Mouse (Mus musculus) midbrain, embryonic 10.5 days (tissue): Measurements from ENCODE around the gene Grm2. TPM values are rescaled to one million over a fixed set of nuclear protein-coding genes. Genes with fewer than 3 reads are reported as not detected.

ENCODE experiments used
- DNase-seq: peaks from one replicate; pipeline ENCODE4 v3.0.0-alpha.2; 2017; ENCODE audit warnings: low spot score
- H3K27ac ChIP-seq: fragments of 300-500 bp; sonication (generic); replicated peaks from 2 replicates; pipeline ENCODE4 v1.5.1; 2016; ENCODE audit warnings: mild to moderate bottlenecking
- H3K27me3 ChIP-seq: fragments of 300-500 bp; sonication (generic); 2 replicates; pipeline ENCODE4 v1.6.1; 2016; ENCODE audit warnings: low read depth, mild to moderate bottlenecking; ENCODE audit not compliant: poor library complexity, severe bottlenecking
- H3K36me3 ChIP-seq: fragments of 300-500 bp; sonication (generic); 2 replicates; pipeline ENCODE4 v1.6.1; 2016; ENCODE audit warnings: mild to moderate bottlenecking, moderate library complexity
- H3K4me1 ChIP-seq: fragments of 300-500 bp; sonication (generic); 2 replicates; pipeline ENCODE4 v1.6.1; 2016
- H3K4me3 ChIP-seq: fragments of 300-500 bp; sonication (generic); 2 replicates; pipeline ENCODE4 v1.5.1; 2016; ENCODE audit warnings: mild to moderate bottlenecking, moderate library complexity
- H3K9me3 ChIP-seq: fragments of 300-500 bp; sonication (generic); replicated peaks from 2 replicates; pipeline ENCODE4 v1.6.1; 2016; ENCODE audit warnings: mild to moderate bottlenecking
- WGBS: fragments of 180-500 bp; shearing (Covaris S2); methylation state at CpG from one replicate; pipeline ENCODE4 v1.1.7; 2016; 5-methylcytosine and 5-hydroxymethylcytosine counted together
- polyA plus RNA-seq: library from polyadenylated mRNA; unstranded; fragments of >200 nt; fragmentation: Nextera tagmentation; extraction: Ambion mirVana; gene quantifications from 2 replicates; pipeline ENCODE4 v1.2.1, GENCODE M21; 2016

Grm2 gene
- polyA plus RNA-seq: 11.8 and 18.9 TPM in 2 replicates

DNA sequence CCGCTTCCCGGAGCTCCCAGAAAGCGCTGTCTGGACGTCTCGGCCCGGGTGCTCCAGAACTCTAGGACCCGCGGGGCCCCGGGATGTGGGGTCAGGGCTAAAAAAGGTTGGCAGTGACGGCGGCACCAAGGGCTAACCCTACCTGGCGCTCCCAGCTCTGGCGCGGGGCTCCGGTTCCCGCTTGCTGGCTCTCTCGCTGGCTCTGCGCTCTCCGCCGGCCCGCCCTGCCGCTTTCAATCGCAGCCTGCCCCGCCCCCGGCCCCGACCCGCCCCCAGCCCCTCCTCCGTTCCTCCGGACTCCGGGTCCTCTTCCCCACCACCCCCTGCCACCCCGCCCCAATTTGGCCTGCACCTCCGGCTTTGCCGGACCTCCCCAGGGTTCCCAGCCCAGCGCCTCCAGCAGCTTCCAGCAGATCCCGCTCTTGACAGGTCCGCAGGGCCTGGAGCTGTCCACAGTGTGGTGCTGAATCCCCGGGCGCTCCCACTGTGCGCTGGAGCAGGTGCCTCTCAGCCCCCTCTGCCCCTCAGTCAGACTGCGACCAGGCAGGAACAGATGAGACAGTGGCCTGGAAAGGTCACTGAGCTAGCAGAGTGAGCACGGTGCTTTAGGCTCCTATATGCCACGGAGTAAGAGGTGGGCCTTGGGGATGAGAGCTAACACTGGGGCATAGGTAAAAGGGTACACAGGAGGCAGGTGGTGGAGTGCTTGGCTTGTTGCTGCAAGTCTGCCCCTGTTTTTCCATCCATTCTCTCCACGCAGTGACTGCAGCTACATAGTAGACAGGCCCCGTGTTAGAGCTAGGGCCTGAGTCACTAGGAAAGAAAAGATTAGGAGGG lies at the start of gene Grm2:
TSS of gene Grm2 (minus strand) at position 199 of the 837 bp plus-strand sequence.
- Histone ChIP-seq H3K27ac (peak within 1 kb of the TSS; percentile 69), H3K4me1 (peaks cover 68% of the 10 kb centered on the region), H3K27me3 (peaks cover 37% of the 10 kb centered on the region), H3K9me3 (no peaks in the 10 kb centered on the region), H3K36me3 (peaks cover 20% of the 10 kb centered on the region), H3K4me3 (peak within 1 kb of the TSS; percentile 59)
- 1% methylated on average over 44 of the region's 44 CpGs for WGBS
- DNase-seq: peak; percentile 85

DNA sequence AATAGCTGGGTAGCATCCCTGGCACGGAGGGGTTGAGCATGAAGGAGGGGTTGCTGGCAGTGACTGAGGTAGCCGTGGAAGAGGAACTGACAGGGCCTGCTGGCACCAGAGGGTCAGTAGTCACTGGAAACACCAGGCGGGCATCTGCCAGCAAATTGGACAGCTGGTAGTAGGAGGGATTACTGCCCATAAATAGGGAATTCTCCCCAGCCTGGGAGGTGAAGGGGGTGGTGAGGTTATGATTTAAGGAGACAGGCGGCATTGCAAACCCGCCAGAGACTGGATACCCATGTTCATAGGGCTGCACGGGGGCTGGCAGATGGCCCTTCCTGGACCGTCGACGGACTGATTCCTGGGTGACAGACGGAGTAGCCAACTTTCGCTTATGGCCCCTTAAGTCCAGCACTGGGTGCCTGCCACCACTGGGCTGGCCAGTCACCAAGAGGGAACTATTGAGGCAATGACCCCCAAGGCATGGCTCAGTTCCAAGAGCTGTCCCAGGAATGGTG lies 37.1 kb upstream of the Grm2 start:
- Histone ChIP-seq H3K27ac (no peak overlapping the region), H3K4me3 (no peak overlapping the region), H3K9me3 (no peaks in the 10 kb centered on the region), H3K4me1 (no peaks in the 10 kb centered on the region), H3K36me3 (peaks cover 70% of the 10 kb centered on the region), H3K27me3 (no peaks in the 10 kb centered on the region)
- no peak for DNase-seq
- 96% methylated on average over 11 of the region's 11 CpGs for WGBS

DNA sequence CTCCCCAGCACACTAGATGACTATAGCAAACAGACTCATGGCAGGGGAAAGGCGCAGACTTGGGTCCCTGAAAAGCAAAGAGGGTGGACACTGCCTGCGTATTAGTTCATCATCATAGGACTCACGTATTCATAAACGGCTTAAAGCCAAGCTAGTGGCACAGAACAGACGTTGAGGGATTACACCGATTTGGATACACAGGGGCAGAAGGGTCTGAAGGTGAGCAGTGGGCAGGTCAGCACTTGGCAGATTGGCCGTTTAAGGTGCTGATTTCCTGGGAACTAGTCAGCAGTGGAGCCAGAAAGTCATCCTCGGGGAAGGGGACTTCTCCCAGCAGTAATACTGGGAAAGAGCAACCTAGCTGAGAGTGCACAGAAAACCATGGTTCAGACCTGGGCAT lies 33.0 kb upstream of the Grm2 start:
- Histone ChIP-seq H3K9me3 (no peaks in the 10 kb centered on the region), H3K36me3 (peaks cover 28% of the 10 kb centered on the region), H3K4me1 (peaks cover 36% of the 10 kb centered on the region), H3K27ac (no peak overlapping the region), H3K4me3 (no peak overlapping the region), H3K27me3 (peaks cover 6% of the 10 kb centered on the region; the same call in 1 of the 2 replicates)
- DNase-seq: no peak
- WGBS: 84% methylated on average over 8 of the region's 8 CpGs

DNA sequence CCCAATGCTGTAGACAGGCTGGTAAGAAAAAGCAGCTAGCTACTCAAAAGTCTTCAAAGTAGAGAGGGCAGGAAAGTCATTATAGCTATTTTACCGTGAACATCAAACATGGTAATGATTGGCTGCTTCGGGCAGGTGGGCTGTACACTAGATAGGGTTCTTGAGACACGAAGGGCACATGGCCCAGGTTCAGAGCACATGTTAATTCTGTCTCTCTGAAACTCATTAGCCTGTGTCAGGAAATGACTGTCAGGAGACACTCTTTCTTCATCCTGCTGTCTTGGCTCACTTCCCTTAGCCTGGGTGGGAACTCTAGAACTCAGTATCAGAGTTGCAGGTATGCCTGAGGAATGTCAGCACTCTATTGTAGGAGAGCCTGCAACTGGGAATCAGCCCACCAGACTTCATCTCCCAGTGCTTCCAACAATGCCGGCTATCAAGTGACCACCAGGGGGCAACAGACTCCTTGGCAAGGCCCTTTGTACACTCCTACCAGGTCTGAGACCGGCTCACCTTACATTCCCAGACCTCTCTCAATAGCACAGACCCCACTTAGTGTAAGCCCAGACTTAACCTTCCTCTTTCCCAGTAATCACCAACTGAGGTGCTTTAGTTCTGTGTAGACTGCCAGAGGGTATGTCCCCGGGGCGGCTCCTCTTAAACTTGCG lies 31.2 kb upstream of the Grm2 start:
- 40% methylated on average over 8 of the region's 8 CpGs for WGBS
- H3K27me3 ChIP-seq: peaks cover 6% of the 10 kb centered on the region; the same call in 1 of the 2 replicates
- 0 out of 2 replicates have a peak overlapping the region, but pooled peaks have one; percentile 17 for H3K27ac ChIP-seq
- DNase-seq: peak; percentile 79
- H3K4me3 ChIP-seq: no peak overlapping the region; the same call in 1 of the 2 replicates
- peaks cover 36% of the 10 kb centered on the region for H3K4me1 ChIP-seq
- H3K36me3 ChIP-seq: peaks cover 11% of the 10 kb centered on the region
- no peaks in the 10 kb centered on the region for H3K9me3 ChIP-seq

DNA sequence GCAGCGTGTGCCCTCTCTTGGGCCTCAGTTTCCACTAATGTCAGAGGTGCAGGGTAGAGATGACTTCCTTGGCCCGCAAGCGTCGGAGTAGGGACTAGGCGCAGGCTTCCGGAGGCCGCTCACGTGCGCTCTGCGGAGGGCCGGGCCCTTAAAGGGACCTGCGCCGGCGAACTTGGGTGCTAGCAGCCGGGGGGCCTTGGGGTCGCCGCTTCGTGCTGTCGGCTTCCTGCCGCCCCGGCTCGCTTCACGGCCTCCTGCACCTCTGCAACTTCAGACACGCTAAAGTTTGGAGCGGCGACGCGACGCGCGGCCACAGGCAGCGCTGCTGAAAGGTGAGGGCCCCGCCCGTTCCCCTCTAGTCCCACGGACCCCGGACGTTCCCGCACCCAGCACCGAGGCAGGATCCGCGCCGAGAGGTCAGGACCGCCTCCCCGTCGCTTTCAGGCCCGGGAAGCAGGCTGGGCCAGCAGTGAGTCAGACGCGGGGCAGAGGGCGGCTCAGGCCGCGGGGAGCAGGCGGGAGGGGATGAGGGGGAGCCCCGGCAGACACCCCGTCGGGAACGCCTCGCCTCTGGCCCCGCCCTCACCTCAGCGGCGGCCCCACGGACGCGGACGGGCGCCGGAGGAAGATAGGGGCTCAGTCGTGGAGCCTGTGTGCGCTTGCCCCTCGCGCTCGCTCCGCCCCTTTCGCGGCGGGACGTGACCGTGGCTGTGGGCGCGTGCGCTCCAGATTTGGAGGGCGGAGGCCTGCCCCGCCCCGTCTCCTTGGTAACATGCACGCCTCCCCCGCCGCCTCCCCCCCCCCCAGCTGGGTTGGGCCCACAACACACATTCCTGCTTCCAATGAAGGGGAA lies 29.6 kb upstream of the Grm2 start, which contains the start of gene Tex264:
TSS of gene Tex264 (minus strand) at position 679 of the 853 bp plus-strand sequence.
- Histone ChIP-seq H3K36me3 (peaks cover 15% of the 10 kb centered on the region; the same call in 1 of the 2 replicates), H3K4me1 (peaks cover 36% of the 10 kb centered on the region), H3K27me3 (peaks cover 6% of the 10 kb centered on the region; the same call in 1 of the 2 replicates), H3K9me3 (no peaks in the 10 kb centered on the region), H3K4me3 (peak within 1 kb of the TSS; percentile 92), H3K27ac (peak within 1 kb of the TSS; percentile 88)
- peak; percentile 77 for DNase-seq
- under 1% methylated on average over 85 of the region's 86 CpGs for WGBS

DNA sequence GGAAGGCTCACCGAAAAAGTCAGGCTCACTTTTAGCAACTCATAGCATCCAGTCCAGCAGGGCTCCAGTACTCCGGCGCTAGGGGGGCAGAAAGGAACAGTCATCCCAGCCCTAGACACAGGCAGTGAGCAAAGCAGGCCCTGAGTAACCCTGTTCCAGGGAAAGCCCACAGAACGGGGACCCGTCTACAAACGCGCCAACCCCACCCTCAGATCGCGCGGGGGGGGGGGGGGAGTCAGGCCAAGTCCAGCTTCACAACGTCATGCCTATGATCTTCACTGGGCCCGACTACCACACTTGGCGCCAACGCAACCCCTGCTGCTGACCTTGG lies 29.0 kb upstream of the Grm2 start:
- peaks cover 36% of the 10 kb centered on the region for H3K4me1 ChIP-seq
- H3K27ac ChIP-seq: peak overlapping the region; percentile 88
- peaks cover 20% of the 10 kb centered on the region for H3K36me3 ChIP-seq
- peaks cover 6% of the 10 kb centered on the region; the same call in 1 of the 2 replicates for H3K27me3 ChIP-seq
- H3K9me3 ChIP-seq: no peaks in the 10 kb centered on the region
- 5% methylated on average over 13 of the region's 14 CpGs for WGBS
- H3K4me3 ChIP-seq: peak overlapping the region; percentile 92
- peak; percentile 20 for DNase-seq

DNA sequence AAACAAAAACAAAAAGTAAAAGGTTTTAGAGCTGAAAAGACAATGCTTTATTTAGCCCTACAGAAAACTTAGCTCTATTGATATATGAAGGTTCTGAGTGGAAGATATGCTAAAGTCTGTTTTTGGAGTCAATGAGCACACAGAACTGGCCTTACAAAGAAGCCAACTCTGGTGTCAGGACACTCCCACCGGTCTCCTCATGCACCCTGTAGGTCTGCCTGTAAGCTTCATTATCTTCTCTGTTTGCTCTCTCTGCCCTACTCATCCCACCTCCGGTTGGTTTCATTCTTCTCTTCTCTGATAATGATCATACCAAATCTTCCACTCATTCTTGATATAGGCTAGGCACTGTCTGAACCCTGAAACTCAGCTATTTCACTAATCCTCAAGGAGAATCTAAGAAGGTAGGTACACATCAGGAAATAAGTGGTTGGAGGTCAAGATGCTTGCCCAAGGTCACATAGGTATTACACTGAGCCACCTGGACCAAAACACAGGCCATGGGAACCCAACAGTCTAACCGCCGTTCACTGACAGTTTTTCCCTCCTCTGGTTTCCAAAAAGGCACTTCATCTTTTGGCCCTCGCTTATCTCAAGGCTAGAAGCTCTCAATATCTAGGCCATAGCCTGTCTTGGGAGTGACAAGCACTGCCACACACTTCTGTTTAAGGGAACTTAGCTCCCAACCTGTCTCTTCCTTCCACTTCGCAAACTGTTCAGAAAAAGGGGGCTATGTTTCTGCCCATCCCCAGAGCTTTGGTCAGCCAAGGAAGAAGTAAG lies 28.4 kb upstream of the Grm2 start:
- H3K36me3 ChIP-seq: peaks cover 26% of the 10 kb centered on the region
- H3K9me3 ChIP-seq: no peaks in the 10 kb centered on the region
- H3K4me3 ChIP-seq: peak overlapping the region; percentile 92
- WGBS: 80% methylated on average over 6 of the region's 6 CpGs
- peaks cover 6% of the 10 kb centered on the region; the same call in 1 of the 2 replicates for H3K27me3 ChIP-seq
- no peak for DNase-seq
- no peak overlapping the region; the same call in 1 of the 2 replicates for H3K27ac ChIP-seq
- H3K4me1 ChIP-seq: peaks cover 36% of the 10 kb centered on the region

DNA sequence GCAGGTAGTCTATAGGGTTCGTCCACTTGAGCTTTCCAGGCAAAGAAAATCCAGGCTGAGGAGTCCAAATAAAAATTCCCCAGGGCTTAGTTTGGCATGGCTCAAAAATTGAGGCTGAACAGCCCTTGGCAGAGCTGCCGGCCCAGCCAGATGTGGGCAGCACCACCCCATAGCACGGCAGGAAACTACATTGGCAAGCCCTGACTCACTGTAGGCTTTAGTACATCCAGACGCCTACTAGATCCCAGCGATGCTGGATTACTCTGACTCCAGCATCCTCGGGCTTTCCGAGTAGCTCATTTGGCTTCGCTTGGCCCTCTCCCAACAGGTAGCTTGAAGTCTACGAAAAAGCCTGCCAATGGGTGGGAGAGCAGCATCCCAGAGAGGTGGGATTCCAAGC lies 25.1 kb upstream of the Grm2 start:
- H3K36me3 ChIP-seq: peaks cover 41% of the 10 kb centered on the region

DNA sequence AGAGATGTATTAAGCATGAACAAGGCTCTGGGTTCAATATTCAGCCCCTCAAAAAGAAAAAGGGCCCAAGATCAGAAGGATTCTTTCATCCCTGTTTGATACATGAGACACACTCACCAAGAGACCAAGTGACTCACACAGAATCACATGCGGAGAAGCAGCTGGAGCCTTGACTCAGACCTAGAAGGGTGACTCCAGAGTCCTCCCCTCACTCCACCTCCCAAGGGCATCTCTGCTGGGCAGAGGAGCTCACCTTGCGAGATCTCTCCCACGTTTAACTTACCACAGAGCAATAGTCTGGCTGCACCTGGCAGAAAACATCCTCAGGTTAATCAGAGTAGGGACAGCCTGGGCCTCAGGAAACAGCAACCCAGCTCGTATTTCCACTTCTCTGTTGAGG lies 22.4 kb upstream of the Grm2 start:
- peaks cover 43% of the 10 kb centered on the region for H3K36me3 ChIP-seq
- no peak overlapping the region for H3K4me3 ChIP-seq
- no peaks in the 10 kb centered on the region for H3K4me1 ChIP-seq
- H3K9me3 ChIP-seq: no peaks in the 10 kb centered on the region
- DNase-seq: no peak
- WGBS: 75% methylated on average over 4 of the region's 4 CpGs
- no peak overlapping the region for H3K27ac ChIP-seq
- H3K27me3 ChIP-seq: no peaks in the 10 kb centered on the region

More for the DNA sequence above, 25.1 kb upstream of the Grm2 start:
- Histone ChIP-seq H3K9me3 (no peaks in the 10 kb centered on the region), H3K4me3 (no peak overlapping the region), H3K27ac (no peak overlapping the region), H3K4me1 (peaks cover 20% of the 10 kb centered on the region), H3K27me3 (peaks cover 6% of the 10 kb centered on the region; the same call in 1 of the 2 replicates)
- 93% methylated on average over 9 of the region's 9 CpGs for WGBS
- DNase-seq: no peak

DNA sequence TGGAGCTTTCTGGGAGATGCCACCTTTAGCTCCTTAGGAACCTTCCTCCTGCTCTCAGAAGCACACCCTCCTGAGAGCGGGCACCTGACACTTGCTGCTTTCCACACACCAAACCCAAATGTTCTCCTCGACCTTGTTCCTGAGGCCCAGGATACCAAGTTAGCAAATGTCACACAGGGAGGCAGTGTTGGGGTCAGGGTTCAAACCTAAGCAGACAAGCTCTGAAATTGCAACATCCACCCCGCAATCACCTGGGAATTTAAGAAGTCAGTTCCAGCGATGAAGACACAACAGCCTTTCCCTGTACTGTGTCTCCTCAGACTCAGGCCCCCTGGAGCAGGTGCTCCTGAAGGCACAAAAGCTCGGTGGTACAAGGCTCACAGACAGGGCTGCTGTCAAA lies 21.8 kb upstream of the Grm2 start:
- Histone ChIP-seq H3K36me3 (peaks cover 48% of the 10 kb centered on the region), H3K27me3 (no peaks in the 10 kb centered on the region), H3K9me3 (no peaks in the 10 kb centered on the region), H3K4me1 (no peaks in the 10 kb centered on the region), H3K4me3 (no peak overlapping the region), H3K27ac (no peak overlapping the region)
- no peak for DNase-seq
- 82% methylated on average over 5 of the region's 5 CpGs for WGBS

DNA sequence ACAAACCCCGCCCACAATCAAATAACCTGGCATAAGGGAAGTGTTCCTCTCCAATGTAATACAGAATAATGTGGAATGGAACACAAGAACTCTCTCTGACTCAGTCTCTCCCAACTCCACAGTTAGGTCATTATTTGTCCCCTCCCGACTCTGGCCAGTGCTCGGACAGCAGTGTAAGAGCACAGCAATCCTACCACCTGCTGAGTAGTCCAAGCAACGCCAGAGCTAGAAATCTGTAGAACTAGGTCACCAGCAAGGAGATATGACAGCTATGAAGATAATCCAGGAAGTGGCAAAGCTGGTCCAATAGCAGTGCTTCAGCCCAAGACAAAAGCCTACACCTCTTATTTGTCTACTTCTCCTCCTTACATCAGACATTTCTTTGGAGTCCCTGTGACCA lies 20.7 kb upstream of the Grm2 start:
- Histone ChIP-seq H3K4me1 (no peaks in the 10 kb centered on the region), H3K4me3 (no peak overlapping the region), H3K9me3 (no peaks in the 10 kb centered on the region), H3K27me3 (no peaks in the 10 kb centered on the region), H3K27ac (no peak overlapping the region), H3K36me3 (peaks cover 46% of the 10 kb centered on the region)
- WGBS: 78% methylated on average over 4 of the region's 4 CpGs
- no peak for DNase-seq
